Mouse (Mus musculus): ENCODE data around the gene Dnajc7.

- TF ChIP-seq POLR2A (IDR thresholded peaks at IDR 0.05; ENCODE audit: extremely low read depth, insufficient read depth, low read length) (no peak), CTCF (IDR thresholded peaks at IDR 0.05; ENCODE audit: extremely low read depth, insufficient read depth, low read length) (no peak)
Measured at GRCm38 (mm10) chr11:100569789-100570188, 50.2 kb downstream of the Dnajc7 start.
